Mouse (Mus musculus) v-Abl transformed pro-B cells (cell line): ENCODE measurements around the gene Dusp11.
"Not testable (repeated sequence)": the region's sequence is repeated elsewhere in the genome, so short reads cannot be mapped to it uniquely, and the experiment has no call there.

ENCODE experiments used
- in situ Hi-C, 2 experiments: fragments of 400-800 bp; cut with MboI; formaldehyde crosslinking; loops; one replicate each; pipeline ENCODE4 v1.15.1; 2025; ENCODE audit not compliant: unreplicated experiment in 2 of 2

Dusp11 gene

GRCm38 (mm10) chr6:85961101-85962091, at the start of gene Dusp11:
Gene Dusp11 (minus strand): TSS chr6:85961667.
- in situ Hi-C loops, result loop anchor here in 1 of 2 experiments (25.0 kb wide), 2 partner anchors 726 to 1999 kb away; partner anchors contain the start of gene Snrnp27

- in situ Hi-C loops, result loop anchor here (5.0 to 25.0 kb wide), 10 partner anchors 73 to 873 kb away; partner anchors contain the start of genes Alms1 (in 2 of the 2), Nat8f5 (in 1 of the 2), Nat8f6 (in 1 of the 2) and Spr (in 1 of the 2)
Observed at GRCm38 (mm10) chr6:86009980-86010379, 48.5 kb upstream of the Dusp11 start.

DNA sequence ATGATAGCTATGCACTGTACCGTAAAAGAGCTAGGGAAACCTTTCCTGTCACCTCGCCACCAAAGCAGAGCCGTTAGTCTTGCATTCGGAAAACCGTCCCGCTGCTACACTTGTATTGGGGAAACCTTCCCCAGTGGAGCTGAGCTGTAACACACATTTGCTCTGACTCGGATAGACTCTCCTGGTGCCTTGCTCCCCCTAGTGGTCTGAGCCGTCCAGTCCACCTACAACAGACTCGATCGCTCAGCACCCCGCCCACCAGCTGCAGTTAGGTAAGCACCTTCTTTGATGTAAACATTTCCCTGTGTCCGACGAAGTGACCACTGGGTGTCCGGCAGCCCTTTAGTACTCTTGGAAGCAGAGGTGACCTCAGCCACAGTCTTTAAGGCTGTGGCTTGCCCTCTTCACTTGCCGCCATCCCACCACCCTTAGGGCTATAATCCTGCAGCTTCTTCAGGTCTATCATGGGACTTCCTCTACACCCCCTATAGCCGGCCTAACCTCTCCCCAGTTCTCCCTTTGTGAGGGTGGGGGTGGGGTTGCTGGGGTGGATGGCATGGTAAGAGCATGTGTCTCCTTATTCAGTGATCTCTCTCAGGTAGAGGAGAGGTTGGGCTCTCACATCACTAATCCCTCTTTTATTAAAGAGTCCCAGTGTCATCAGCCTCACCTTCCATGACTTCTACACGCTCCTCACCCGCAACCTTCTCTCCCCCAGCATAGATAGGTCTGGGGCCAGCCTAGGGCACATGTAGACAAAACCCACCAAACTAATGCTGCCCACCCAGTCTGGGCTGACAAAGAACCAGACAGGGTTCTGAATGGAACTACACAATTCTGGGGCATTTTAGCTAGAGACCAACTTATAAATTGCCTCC, 43.0 kb upstream of the Dusp11 start:
- in situ Hi-C loops, result loop anchor here (5.0 to 25.0 kb wide), 10 partner anchors 67 to 867 kb away; partner anchors contain the start of genes Alms1 (in 2 of the 2), Nat8f5 (in 1 of the 2), Nat8f6 (in 1 of the 2) and Spr (in 1 of the 2)

- in situ Hi-C loops, result loop anchor here (10.0 to 25.0 kb wide), 6 partner anchors 179 to 866 kb away; partner anchors contain the start of genes Alms1 (in 1 of the 2), Nat8f5 (in 1 of the 2), Nat8f6 (in 1 of the 2) and Spr (in 1 of the 2)
Observed at GRCm38 (mm10) chr6:86003405-86003925, 42.0 kb upstream of the Dusp11 start.

GRCm38 (mm10) chr6:85990774-85991173, 29.3 kb upstream of the Dusp11 start:
- in situ Hi-C loops, result not testable (repeated sequence)

DNA sequence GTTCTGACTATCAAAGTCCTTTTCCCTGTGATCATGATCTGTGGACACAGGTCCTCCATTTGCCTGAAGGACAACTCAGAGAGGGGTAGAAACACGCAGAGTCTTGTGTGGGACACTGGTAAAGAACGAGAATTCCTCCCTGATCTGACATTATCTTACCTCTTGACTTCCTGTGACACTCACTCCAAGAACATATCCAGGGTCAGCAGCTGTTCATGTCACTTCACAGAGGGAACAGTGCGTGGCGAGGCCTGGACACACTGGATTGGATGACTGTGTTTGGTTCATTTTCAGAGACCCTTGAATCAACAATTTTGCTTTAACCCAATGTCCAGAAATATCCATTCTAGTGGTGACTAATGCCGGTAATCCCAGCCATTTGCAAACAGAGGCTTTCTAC, 28.1 kb upstream of the Dusp11 start:
- in situ Hi-C loops, result not testable (repeated sequence)

- in situ Hi-C loops, result no loop called here
Observed at GRCm38 (mm10) chr6:85984351-85984750, 22.9 kb upstream of the Dusp11 start.

- in situ Hi-C loops, result not testable (repeated sequence)
Observed at GRCm38 (mm10) chr6:85978736-85979135, 17.3 kb upstream of the Dusp11 start.

DNA sequence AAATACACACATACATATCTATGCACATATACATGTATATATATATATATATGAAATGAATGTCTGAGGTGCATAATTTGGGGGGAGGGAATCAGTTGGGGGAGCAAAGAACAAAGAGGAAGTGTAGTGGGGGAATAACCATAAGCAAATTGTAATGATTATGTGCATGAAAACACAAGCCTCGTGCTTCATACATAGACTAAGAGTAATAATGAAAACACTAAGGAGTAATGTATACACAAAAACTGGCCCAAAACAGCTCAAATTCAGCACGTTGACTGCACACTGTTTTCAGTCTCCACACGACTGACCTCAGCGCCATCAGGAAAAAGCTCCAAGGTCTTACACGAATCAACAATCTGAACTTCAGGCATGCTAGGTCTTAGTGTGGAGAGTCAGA, 14.8 kb upstream of the Dusp11 start:
- in situ Hi-C loops, result no loop called here

DNA sequence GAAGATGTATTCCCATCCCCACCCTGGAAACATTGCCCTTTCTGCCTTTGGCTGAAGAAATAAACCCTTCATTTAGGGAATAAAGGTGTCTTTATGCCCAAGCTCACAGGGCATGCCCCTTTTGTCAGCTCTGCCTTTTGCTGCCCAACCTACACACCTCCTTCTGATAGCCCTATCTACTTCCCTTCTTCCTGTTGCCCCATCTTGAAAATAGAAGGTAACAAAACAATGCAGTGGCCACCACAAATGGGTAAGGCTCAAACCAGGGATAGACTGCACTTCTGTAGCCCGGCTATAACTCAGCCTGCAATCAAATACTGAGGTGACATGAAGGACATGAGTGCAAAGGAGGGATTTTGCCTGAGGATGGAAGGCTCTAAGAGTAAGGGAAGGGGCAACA, 14.3 kb upstream of the Dusp11 start:
- in situ Hi-C loops, result no loop called here

- in situ Hi-C loops, result loop anchor here in 1 of 2 experiments (5.0 to 25.0 kb wide), 3 partner anchors 38 to 2013 kb away; partner anchors contain the start of gene Snrnp27
Observed at GRCm38 (mm10) chr6:85974941-85975617, 13.6 kb upstream of the Dusp11 start.

DNA sequence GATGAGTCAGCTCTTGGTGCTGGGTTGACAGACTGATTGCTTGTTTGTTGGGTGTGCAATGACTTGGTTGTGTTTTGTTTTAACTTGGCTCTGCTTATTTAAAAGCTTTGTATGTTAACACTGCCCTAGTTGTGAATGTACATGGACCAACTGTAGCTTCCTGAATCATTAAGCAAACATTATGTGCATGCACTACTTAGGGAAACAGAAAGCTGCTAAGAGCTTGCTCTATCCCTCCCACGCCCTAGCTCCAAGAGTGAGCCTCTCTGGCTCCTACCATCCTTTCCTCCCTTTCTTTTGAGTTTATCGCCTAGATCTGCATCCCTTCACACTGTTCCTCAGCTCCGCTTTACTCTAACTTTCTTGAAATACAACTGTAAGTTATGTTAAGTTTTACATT, 11.9 kb upstream of the Dusp11 start:
- in situ Hi-C loops, result loop anchor here in 1 of 2 experiments (5.0 to 25.0 kb wide), 3 partner anchors 36 to 2011 kb away; partner anchors contain the start of gene Snrnp27

GRCm38 (mm10) chr6:85972699-85973098, 11.2 kb upstream of the Dusp11 start:
- in situ Hi-C loops, result loop anchor here in 1 of 2 experiments (5.0 to 25.0 kb wide), 3 partner anchors 35 to 2010 kb away; partner anchors contain the start of gene Snrnp27

- in situ Hi-C loops, result loop anchor here in 1 of 2 experiments (5.0 to 25.0 kb wide), 3 partner anchors 33 to 2008 kb away; partner anchors contain the start of gene Snrnp27
Observed at GRCm38 (mm10) chr6:85969889-85970288, 8.4 kb upstream of the Dusp11 start.

DNA sequence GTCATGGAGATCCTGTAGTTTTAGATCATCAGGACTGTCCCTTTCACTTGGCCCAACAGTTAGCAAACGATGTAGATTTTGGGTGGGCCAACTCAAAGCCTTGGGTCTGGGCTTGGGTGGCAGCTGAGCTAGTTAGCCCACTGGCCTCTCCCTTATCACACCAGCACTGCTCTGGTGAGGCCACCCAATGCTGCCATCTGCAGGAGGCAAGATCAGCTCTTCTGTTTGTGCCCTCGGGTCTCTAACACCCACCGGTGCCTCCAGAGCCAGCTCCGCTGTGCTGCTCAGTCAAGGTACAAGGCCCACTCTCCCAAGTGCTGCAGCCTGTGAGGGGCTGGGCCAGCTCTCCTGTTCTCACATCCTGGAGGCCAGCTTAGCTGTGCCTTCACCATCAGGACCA, 5.2 kb upstream of the Dusp11 start:
- in situ Hi-C loops, result loop anchor here in 1 of 2 experiments (25.0 kb wide), 2 partner anchors 721 to 2004 kb away; partner anchors contain the start of gene Snrnp27

GRCm38 (mm10) chr6:85966081-85966480, 4.6 kb upstream of the Dusp11 start:
- in situ Hi-C loops, result loop anchor here in 1 of 2 experiments (25.0 kb wide), 2 partner anchors 721 to 2004 kb away; partner anchors contain the start of gene Snrnp27

DNA sequence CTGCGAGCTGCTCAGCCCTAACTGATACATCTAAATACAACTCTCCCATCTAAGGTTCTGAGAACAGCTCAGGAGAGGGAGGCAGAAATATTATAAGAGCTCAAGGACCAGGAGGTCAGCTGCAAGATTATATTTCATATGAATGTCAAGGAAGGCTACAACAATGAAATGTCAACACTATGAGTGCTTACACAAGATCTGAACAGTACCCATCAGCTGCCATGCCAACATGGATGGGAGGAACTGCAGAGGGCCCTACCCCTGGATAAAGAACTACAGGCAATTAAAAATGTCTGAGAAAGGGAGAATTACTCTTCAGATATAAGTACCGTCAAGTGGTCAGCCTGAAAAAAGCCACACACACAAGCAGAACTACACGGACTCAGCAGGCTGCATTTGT, 3.9 kb downstream of the Dusp11 start:
- in situ Hi-C loops, result loop anchor here in 1 of 2 experiments (25.0 kb wide), 2 partner anchors 730 to 1995 kb away; partner anchors contain the start of gene Snrnp27

- in situ Hi-C loops, result loop anchor here in 1 of 2 experiments (25.0 kb wide), 1 partner anchor 414 kb away; the partner anchor contains the start of genes Fam136a and Snrpg
Observed at GRCm38 (mm10) chr6:85948549-85948948, 12.9 kb downstream of the Dusp11 start.

DNA sequence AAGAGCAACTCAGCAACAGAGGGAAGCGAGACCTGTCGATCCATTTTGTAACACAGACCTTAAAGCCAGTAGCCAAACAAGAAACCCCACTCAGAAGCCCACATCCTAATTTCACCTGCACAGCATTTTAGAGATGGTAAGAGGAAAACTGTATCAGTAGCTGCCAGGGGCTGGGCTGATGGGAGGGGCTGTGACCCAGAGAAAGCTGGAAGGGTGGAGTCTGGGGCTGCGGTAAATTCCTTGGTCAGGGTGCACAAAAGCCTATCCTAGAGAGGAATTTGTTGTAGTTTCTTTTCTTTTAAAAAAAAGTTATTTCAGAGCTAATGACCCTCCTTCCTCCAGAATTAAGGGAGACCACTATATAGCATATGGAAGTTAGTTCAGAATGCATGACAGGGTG, 19.0 kb downstream of the Dusp11 start:
- in situ Hi-C loops, result loop anchor here in 1 of 2 experiments (25.0 kb wide), 1 partner anchor 420 kb away; the partner anchor contains the start of genes Fam136a and Snrpg
